Mouse (Mus musculus) liver, embryonic 14.5 days (tissue): ENCODE results near the gene H2-DMa. TPM values are rescaled to one million over a fixed set of nuclear protein-coding genes. Genes with fewer than 3 reads are reported as not detected.
A peak's percentile ranks its signal among the peaks of the same experiment; 100 is the strongest.

ENCODE experiments used
- ATAC-seq: fragments of 200-750 bp; cut with Nextera tagmentation; 2 replicates; pipeline ENCODE4 v1.8.0; 2017; ENCODE audit warnings: moderate number of reproducible peaks, mild to moderate bottlenecking, moderate library complexity; ENCODE audit not compliant: insufficient read depth
- DNase-seq, 3 experiments: peaks; one replicate each; pipeline ENCODE4 v3.0.0-alpha.2; 2012 to 2013; ENCODE audit warnings: low read depth in 3 of 3, low spot score in 3 of 3
- H3K27ac ChIP-seq: fragments of 300-500 bp; sonication (generic); 2 replicates; pipeline ENCODE4 v1.5.1; 2014; ENCODE audit warnings: moderate library complexity, mild to moderate bottlenecking, control low read depth, inconsistent platforms
- H3K27me3 ChIP-seq: fragments of 300-500 bp; sonication (generic); 2 replicates; pipeline ENCODE4 v1.6.1; 2014; ENCODE audit warnings: mild to moderate bottlenecking, low read length, moderate library complexity; ENCODE audit not compliant: control insufficient read depth, insufficient read depth
- H3K36me3 ChIP-seq: fragments of 300-500 bp; sonication (generic); replicated peaks from 2 replicates; pipeline ENCODE4 v1.6.1; 2014; ENCODE audit warnings: low read depth; ENCODE audit not compliant: control insufficient read depth, insufficient read depth
- H3K4me1 ChIP-seq, 2 experiments: fragments of 200-500 bp in 1 of 2; fragments of 300-500 bp in 1 of 2; sonication (generic) in 1 of 2; replicated peaks; 2 replicates each; pipeline ENCODE4 v1.6.1; 2012 to 2014; ENCODE audit warnings: antibody characterized with exemption in 1 of 2, inconsistent platforms in 1 of 2, low read length in 1 of 2; ENCODE audit not compliant: control insufficient read depth in 2 of 2, insufficient read depth in 2 of 2
- H3K4me2 ChIP-seq: fragments of 300-500 bp; sonication (generic); 2 replicates; pipeline ENCODE4 v1.6.1; 2014; ENCODE audit warnings: low read depth, mild to moderate bottlenecking, control low read depth, moderate library complexity
- H3K4me3 ChIP-seq, 2 experiments: fragments of 200-500 bp in 1 of 2; fragments of 300-500 bp in 1 of 2; sonication (generic) in 1 of 2; 2 replicates each; pipeline ENCODE4 v1.5.1; 2012 to 2014; ENCODE audit warnings: low read depth in 2 of 2, low read length in 2 of 2, mild to moderate bottlenecking in 2 of 2, control low read depth in 1 of 2, inconsistent platforms in 1 of 2, moderate library complexity in 1 of 2; ENCODE audit not compliant: insufficient read depth in 1 of 2
- H3K9ac ChIP-seq: fragments of 300-500 bp; sonication (generic); replicated peaks from 2 replicates; pipeline ENCODE4 v1.6.1; 2014; ENCODE audit warnings: mild to moderate bottlenecking, control low read depth, moderate library complexity
- H3K9me3 ChIP-seq: fragments of 300-500 bp; sonication (generic); 2 replicates; pipeline ENCODE4 v1.6.1; 2016; ENCODE audit warnings: low read length, mixed read lengths; ENCODE audit not compliant: control insufficient read depth
- CTCF ChIP-seq: IDR thresholded peaks from 2 replicates; pipeline ENCODE4 v1.5.1; 2016; ENCODE audit warnings: antibody characterized with exemption, low read depth, control low read depth
- EP300 ChIP-seq: IDR thresholded peaks from 2 replicates; pipeline ENCODE4 v1.6.1; 2016; ENCODE audit warnings: antibody characterized with exemption, low read depth
- WGBS: fragments of 180-500 bp; shearing (Covaris S2); extraction: QIAGEN DNeasy Blood & Tissue Kit; methylation state at CpG from one replicate; pipeline ENCODE4 v1.1.7; 2014; ENCODE audit not compliant: insufficient replicate concordance; 5-methylcytosine and 5-hydroxymethylcytosine counted together
- polyA plus RNA-seq, 2 experiments: library from polyadenylated mRNA; depleted of rRNA in 1 of 2; stranded (reverse) in 1 of 2; unstranded in 1 of 2; fragments of >200 nt; fragmentation: Nextera tagmentation in 1 of 2; extraction: Ambion mirVana in 1 of 2; gene quantifications; 2 replicates each; pipeline versions ENCODE4 v1.2.1 to v1.2.3; 2012 to 2014

Gene H2-DMa
- polyA plus RNA-seq, 2 experiments: 3.1 to 4.4 TPM

DNA sequence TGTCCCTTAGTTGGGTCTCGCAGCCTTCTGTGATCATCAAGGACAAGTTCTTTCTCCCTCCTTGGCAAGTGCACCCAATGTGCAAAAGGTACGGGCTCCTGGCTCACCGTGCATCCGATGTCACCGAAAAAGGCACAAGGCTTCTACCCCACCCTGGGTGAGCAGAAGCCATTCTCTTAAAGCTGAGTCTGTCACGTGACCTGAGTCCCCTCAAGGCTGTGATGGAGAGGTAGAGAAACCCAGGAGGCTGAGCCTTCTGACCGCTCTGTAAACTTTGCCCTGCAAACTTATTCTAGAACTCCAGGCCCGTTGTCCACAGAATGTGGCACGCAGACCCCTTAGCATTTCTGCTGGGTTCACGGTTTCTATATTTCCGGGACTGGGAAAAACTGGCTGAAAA, 40.3 kb upstream of the H2-DMa start:
- Histone ChIP-seq H3K4me3 (no peak overlapping the region), H3K4me1 (no peaks in the 10 kb centered on the region), H3K4me2 (no peak overlapping the region), H3K9me3 (no peaks in the 10 kb centered on the region), H3K27ac (no peak overlapping the region), H3K27me3 (peaks cover 17% of the 10 kb centered on the region), H3K36me3 (no peaks in the 10 kb centered on the region), H3K9ac (no peak overlapping the region)
- ATAC-seq (no peak), DNase-seq (no peak)
- TF ChIP-seq EP300 (no peak), CTCF (no peak)
- 77% methylated on average over 11 of the region's 11 CpGs for WGBS

DNA sequence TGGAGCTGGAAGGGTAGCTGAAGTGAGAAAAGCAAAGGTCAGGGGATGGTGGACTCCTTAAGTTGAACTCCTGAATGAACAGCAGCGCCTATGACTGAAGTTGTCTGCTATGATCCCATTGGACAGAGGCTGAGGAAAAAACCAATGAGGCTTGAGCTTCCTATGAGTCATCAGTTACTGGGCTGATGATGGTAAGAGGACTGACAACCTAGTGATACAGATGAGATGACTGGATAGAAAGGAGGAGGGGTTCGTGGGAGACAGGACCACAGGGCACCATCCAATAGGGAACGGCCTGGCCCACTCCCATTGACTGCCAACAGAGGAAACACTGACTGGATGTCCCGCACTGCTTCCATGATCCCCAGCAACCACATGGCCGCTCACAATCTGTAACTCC, 39.7 kb upstream of the H2-DMa start:
- peaks cover 17% of the 10 kb centered on the region for H3K27me3 ChIP-seq
- DNase-seq: peak in 2 of 3 experiments; percentile 20 to 43
- H3K4me1 ChIP-seq: no peaks in the 10 kb centered on the region
- TF ChIP-seq EP300: no peak
- TF ChIP-seq CTCF: no peak
- H3K4me3 ChIP-seq: no peak overlapping the region
- no peaks in the 10 kb centered on the region for H3K9me3 ChIP-seq
- H3K36me3 ChIP-seq: no peaks in the 10 kb centered on the region
- 30% methylated on average over 5 of the region's 5 CpGs for WGBS
- no peak for ATAC-seq
- no peak overlapping the region for H3K27ac ChIP-seq
- H3K9ac ChIP-seq: no peak overlapping the region
- no peak overlapping the region for H3K4me2 ChIP-seq

DNA sequence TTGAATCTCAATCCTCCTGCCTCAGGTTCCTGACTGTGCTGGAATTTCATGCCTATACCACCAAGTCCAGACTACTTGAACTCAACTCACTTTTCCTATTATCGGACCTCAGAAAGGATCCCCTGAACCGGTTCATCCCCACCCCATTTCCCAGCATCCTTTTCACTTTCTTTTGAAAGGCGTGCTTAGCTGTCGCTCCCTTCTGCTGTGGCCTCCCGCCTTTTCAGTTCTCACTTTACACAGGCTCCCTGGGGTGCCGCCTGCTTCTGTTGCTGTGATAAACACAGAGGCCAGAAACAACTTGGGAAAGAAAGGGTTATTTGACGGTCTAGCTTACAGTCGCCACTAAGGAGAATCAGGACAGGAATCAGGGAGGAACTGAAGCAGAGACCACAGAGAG, 36.2 kb upstream of the H2-DMa start:
- 25% methylated on average over 8 of the region's 8 CpGs for WGBS

DNA sequence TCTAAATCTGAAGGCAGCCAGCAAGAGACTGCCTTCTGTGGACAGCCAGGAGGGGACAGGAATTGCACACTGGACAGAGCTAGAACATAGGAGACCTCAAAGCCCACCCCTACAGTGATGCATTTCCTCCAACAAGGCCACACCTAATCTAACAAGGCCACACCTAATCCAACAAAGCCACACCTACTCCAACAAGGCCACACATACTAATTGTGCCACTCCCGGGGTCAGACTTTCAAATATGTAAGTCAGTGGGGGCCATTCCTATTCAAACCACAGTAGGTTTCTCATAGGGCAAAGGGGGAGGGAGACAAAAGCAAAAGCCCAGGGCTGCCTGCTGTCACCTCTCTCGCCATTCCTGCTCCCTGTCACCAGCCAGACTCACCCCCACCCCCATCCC, 32.0 kb upstream of the H2-DMa start:
- no peak for DNase-seq
- no peak overlapping the region for H3K9ac ChIP-seq
- no peak overlapping the region for H3K4me3 ChIP-seq
- 33% methylated on average over 2 of the region's 2 CpGs for WGBS
- no peaks in the 10 kb centered on the region for H3K9me3 ChIP-seq
- no peaks in the 10 kb centered on the region for H3K36me3 ChIP-seq
- no peak for TF ChIP-seq CTCF
- TF ChIP-seq EP300: no peak
- no peaks in the 10 kb centered on the region for H3K4me1 ChIP-seq
- no peaks in the 10 kb centered on the region; the same call in 1 of the 2 replicates for H3K27me3 ChIP-seq
- no peak for ATAC-seq
- no peak overlapping the region for H3K27ac ChIP-seq
- no peak overlapping the region for H3K4me2 ChIP-seq

More for the DNA sequence above, 36.2 kb upstream of the H2-DMa start:
- Histone ChIP-seq H3K9me3 (no peaks in the 10 kb centered on the region), H3K27ac (no peak overlapping the region), H3K4me2 (no peak overlapping the region), H3K36me3 (no peaks in the 10 kb centered on the region), H3K4me3 (no peak overlapping the region), H3K9ac (no peak overlapping the region), H3K27me3 (no peaks in the 10 kb centered on the region; the same call in 1 of the 2 replicates), H3K4me1 (no peaks in the 10 kb centered on the region)
- ATAC-seq: no peak
- no peak for DNase-seq
- TF ChIP-seq EP300: no peak
- TF ChIP-seq CTCF: no peak

DNA sequence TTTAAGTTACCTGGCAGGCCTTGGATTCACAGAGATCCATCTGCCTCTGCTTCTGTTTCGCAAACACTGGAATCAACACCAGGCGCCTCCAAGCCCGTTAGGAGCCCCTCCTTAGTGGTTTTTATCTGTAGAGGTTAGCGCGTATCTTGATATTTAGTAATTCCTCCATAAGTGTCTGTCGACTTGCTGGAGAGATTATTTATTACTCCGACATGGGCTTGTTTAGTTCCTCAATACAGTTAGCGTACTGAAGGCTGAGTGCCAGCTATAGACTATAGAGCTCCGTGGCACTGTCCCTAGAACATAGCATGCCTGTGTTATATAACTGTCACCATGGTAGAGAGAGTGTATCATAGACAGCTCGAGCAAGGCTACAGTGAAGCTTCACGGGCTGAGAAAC, 31.2 kb upstream of the H2-DMa start:
- Histone ChIP-seq H3K4me1 (no peaks in the 10 kb centered on the region; a peak in 1 of 4 replicates), H3K4me2 (no peak overlapping the region), H3K4me3 (no peak overlapping the region), H3K9ac (no peak overlapping the region), H3K36me3 (no peaks in the 10 kb centered on the region), H3K27ac (no peak overlapping the region), H3K27me3 (no peaks in the 10 kb centered on the region), H3K9me3 (no peaks in the 10 kb centered on the region)
- TF ChIP-seq CTCF (no peak), EP300 (no peak)
- WGBS: 56% methylated on average over 11 of the region's 11 CpGs
- no peak for DNase-seq
- ATAC-seq: no peak

DNA sequence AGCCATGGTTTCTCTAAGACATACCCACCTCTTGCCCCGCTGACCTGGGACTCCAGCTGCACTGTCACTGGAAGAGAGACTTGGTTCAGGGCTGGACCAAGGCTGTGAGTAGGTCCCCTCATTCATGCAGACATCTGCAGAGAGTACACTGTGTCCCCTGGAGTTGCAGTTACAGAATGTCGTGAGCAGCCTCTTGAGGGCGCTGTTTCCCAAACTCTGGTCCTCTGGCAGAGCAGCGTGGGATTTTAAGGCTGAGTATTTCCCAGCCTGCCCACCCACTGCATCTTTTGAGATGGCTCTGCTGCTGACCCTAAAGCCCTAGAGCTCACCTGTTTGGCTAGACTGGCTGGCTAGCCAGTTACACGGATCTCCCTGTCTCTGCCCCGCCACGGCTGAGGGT, 28.4 kb upstream of the H2-DMa start:
- no peak overlapping the region for H3K9ac ChIP-seq
- no peaks in the 10 kb centered on the region; a peak in 1 of 4 replicates for H3K4me1 ChIP-seq
- no peak overlapping the region for H3K4me3 ChIP-seq
- ATAC-seq (no peak), DNase-seq (no peak)
- H3K9me3 ChIP-seq: no peaks in the 10 kb centered on the region
- H3K36me3 ChIP-seq: no peaks in the 10 kb centered on the region
- H3K27ac ChIP-seq: no peak overlapping the region
- H3K27me3 ChIP-seq: no peaks in the 10 kb centered on the region
- WGBS: 43% methylated on average over 7 of the region's 7 CpGs
- peak; percentile 62 for TF ChIP-seq CTCF
- TF ChIP-seq EP300: no peak
- no peak overlapping the region for H3K4me2 ChIP-seq
